Mouse (Mus musculus) intestine, embryonic 15.5 days (tissue): ENCODE measurements around the gene Tnik. TPM values are rescaled to one million over a fixed set of nuclear protein-coding genes. Genes with fewer than 3 reads are reported as not detected.

Experiments used
- ATAC-seq: fragments of 200-750 bp; cut with Nextera tagmentation; 2 replicates; pipeline ENCODE4 v1.8.0; 2017; ENCODE audit warnings: moderate TSS enrichment, moderate library complexity
- H3K27ac ChIP-seq: fragments of 300-500 bp; sonication (generic); 2 replicates; pipeline ENCODE4 v1.5.1; 2015; ENCODE audit warnings: mild to moderate bottlenecking, inconsistent platforms
- H3K27me3 ChIP-seq: fragments of 300-500 bp; sonication (generic); replicated peaks from 2 replicates; pipeline ENCODE4 v1.6.1; 2015; ENCODE audit warnings: inconsistent platforms
- H3K36me3 ChIP-seq: fragments of 300-500 bp; sonication (generic); 2 replicates; pipeline ENCODE4 v1.6.1; 2015; ENCODE audit warnings: inconsistent platforms
- H3K4me1 ChIP-seq: fragments of 300-500 bp; sonication (generic); replicated peaks from 2 replicates; pipeline ENCODE4 v1.6.1; 2015; ENCODE audit warnings: inconsistent platforms
- H3K4me2 ChIP-seq: fragments of 300-500 bp; sonication (generic); replicated peaks from 2 replicates; pipeline ENCODE4 v1.6.1; 2015; ENCODE audit warnings: mild to moderate bottlenecking, inconsistent platforms
- H3K4me3 ChIP-seq: fragments of 300-500 bp; sonication (generic); replicated peaks from 2 replicates; pipeline ENCODE4 v1.5.1; 2015; ENCODE audit warnings: inconsistent platforms
- H3K9ac ChIP-seq: fragments of 300-500 bp; sonication (generic); 2 replicates; pipeline ENCODE4 v1.6.1; 2015; ENCODE audit warnings: inconsistent platforms
- H3K9me3 ChIP-seq: fragments of 300-500 bp; sonication (generic); 2 replicates; pipeline ENCODE4 v1.6.1; 2016; ENCODE audit warnings: inconsistent platforms
- WGBS: fragments of 180-500 bp; shearing (Covaris S2); methylation state at CpG from one replicate; pipeline ENCODE4 v1.1.7; 2015; 5-methylcytosine and 5-hydroxymethylcytosine counted together
- polyA plus RNA-seq: library from polyadenylated mRNA; unstranded; fragments of >200 nt; fragmentation: Nextera tagmentation; extraction: Ambion mirVana; gene quantifications from 2 replicates; pipeline ENCODE4 v1.2.1, GENCODE M21; 2015

Gene Tnik
- polyA plus RNA-seq, 1 experiment from 2014 or later, result 12.3 TPM

DNA sequence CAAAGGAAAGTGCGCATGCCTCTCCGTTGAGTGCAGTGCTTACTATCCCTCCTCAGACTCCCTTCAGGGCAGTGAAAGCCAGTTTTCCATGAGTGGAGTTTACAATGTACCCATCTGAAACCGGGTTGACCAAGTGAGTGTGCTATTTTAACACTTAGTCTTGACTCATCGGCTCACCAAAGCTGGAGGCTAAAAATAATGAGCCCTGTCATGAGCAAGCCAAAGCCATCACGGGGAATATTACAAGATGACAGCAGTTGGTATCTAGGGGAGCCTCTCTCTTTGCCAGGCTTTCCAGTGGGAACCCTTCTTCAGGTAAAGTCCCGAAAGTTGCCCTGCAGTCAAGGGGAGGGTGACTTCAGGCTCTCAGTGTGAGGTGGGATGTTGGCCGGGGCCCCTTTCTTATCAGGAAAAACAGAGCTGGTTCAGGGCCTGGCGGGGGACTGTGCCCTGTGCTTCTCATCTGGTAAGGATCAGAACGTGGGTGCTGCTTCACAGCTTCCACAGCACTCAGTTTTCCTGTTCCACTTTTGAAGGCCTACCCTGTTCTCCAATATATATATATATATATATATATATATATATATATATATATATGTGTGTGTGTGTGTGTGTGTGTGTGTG, 136.7 kb downstream of the Tnik start:
- ATAC-seq, result no peak
- H3K27me3 ChIP-seq, result no peaks in the 10 kb centered on the region
- no peak overlapping the region for H3K4me2 ChIP-seq
- H3K4me1 ChIP-seq, result 0 out of 2 replicates have a peak, but pooled peaks cover 4% of the 10 kb centered on the region
- no peaks in the 10 kb centered on the region for H3K9me3 ChIP-seq
- no peak overlapping the region for H3K4me3 ChIP-seq
- no peak overlapping the region for H3K27ac ChIP-seq
- H3K9ac ChIP-seq, result no peak overlapping the region
- H3K36me3 ChIP-seq, result no peaks in the 10 kb centered on the region
- WGBS, result 87% methylated on average over 9 of the region's 9 CpGs

DNA sequence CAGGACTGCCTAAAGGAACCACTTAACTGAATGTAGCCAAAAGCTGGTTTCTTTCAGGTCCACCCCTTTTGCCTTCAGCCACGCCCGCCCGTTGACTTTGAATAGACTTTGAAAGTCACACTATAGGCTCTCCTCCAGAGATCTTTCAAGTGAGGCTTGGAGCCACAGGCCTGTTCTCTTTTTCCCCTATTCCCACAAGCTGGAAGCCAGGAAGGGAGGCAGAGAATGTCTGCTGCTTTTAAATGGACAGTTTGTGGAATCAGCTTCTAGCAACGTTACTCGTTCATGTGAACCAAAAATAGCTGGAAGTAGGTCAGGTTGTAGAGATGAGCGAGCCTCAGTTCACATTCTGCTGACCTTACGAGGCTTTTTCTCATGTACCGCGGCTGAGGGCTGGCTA, 138.3 kb downstream of the Tnik start:
- H3K4me1 ChIP-seq, result 0 out of 2 replicates have a peak, but pooled peaks cover 4% of the 10 kb centered on the region
- no peaks in the 10 kb centered on the region for H3K36me3 ChIP-seq
- WGBS, result 72% methylated on average over 9 of the region's 9 CpGs
- no peak overlapping the region for H3K9ac ChIP-seq
- no peak overlapping the region for H3K27ac ChIP-seq
- no peaks in the 10 kb centered on the region for H3K9me3 ChIP-seq
- no peak overlapping the region for H3K4me3 ChIP-seq
- H3K27me3 ChIP-seq, result no peaks in the 10 kb centered on the region
- no peak overlapping the region for H3K4me2 ChIP-seq
- no peak for ATAC-seq

DNA sequence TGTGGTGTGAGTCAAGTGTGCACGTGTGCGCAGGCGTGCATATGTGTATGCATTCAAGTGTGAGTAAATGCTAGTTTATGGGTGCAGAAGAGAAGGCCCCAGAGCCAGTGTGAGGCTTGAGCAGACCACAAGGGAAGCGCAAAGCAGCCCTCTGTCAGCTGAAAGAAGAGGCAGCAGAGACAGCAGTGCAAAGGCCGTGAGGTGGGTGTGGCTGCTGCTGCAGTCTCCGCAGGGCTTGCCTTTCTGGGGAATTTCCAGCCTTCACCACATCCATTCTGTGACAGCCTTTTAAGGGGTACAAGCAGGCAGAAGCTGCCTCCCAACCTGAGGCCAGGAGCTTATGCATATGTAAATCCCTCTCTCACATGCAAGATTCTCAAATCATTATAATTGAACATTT, 139.2 kb downstream of the Tnik start:
- ATAC-seq, result no peak
- H3K4me1 ChIP-seq, result 0 out of 2 replicates have a peak, but pooled peaks cover 4% of the 10 kb centered on the region
- no peaks in the 10 kb centered on the region for H3K36me3 ChIP-seq
- no peak overlapping the region for H3K9ac ChIP-seq
- H3K4me3 ChIP-seq, result no peak overlapping the region
- no peaks in the 10 kb centered on the region for H3K27me3 ChIP-seq
- H3K4me2 ChIP-seq, result no peak overlapping the region
- H3K27ac ChIP-seq, result no peak overlapping the region
- WGBS, result 55% methylated on average over 6 of the region's 6 CpGs
- H3K9me3 ChIP-seq, result no peaks in the 10 kb centered on the region

DNA sequence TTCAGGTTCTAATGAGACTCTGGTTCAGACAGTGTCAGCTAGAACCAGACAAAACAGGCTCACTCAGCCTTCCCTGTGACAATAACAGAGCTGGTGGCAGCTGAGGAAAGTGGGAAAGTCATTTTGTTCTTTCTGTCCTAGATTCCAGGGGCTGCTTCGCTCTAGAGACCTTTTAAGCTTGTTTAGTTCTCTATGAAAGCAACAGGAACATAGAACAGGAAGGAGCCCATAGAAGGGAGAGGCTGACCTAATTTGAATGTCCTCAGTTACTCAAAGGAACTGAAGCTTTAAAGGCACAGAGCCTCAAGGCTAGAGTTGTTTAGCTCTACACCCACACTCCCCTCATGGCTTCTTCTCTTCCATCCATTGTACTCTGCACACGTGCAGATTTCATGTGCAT, 142.4 kb downstream of the Tnik start:
- Histone ChIP-seq H3K4me3 (no peak overlapping the region), H3K27me3 (no peaks in the 10 kb centered on the region), H3K9ac (no peak overlapping the region), H3K36me3 (no peaks in the 10 kb centered on the region), H3K27ac (no peak overlapping the region), H3K9me3 (no peaks in the 10 kb centered on the region), H3K4me2 (no peak overlapping the region), H3K4me1 (0 out of 2 replicates have a peak, but pooled peaks cover 4% of the 10 kb centered on the region)
- WGBS, result 84% methylated on average over 2 of the region's 2 CpGs
- no peak for ATAC-seq

DNA sequence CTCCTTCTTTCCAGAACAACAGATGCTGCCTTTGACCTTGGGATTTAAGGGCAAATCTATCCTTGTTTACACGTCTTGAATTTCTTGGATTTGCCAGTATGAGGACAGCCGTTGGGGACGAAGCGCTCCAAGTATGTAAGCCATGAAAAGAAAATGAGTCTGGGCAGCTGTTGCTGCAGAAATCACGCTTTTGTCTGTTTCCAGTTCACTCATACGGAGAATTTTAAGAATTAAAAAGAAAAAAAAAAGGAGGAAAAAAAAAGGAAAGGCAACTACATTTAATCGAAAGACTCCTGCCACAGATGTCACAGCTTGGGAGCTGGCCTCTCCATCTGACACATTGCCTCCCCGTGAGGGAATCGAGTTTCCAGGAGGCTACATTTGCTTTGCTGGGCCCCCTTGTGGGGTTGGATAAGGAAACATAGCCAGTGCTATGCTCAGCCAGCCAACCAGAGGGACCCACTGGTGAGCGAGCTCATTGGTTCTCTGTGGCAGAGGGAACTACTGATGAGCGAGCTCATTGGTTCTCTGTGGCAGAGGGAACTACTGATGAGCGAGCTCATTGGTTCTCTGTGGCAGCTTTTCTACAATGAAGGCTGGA, 145.9 kb downstream of the Tnik start:
- no peaks in the 10 kb centered on the region for H3K27me3 ChIP-seq
- H3K4me1 ChIP-seq, result no peaks in the 10 kb centered on the region
- no peaks in the 10 kb centered on the region for H3K9me3 ChIP-seq
- WGBS, result 47% methylated on average over 12 of the region's 12 CpGs
- peak overlapping the region; percentile 41; the same call in 1 of the 2 replicates for H3K27ac ChIP-seq
- no peaks in the 10 kb centered on the region for H3K36me3 ChIP-seq
- H3K4me2 ChIP-seq, result no peak overlapping the region
- H3K4me3 ChIP-seq, result no peak overlapping the region
- no peak overlapping the region for H3K9ac ChIP-seq
- peak; percentile 83 for ATAC-seq

DNA sequence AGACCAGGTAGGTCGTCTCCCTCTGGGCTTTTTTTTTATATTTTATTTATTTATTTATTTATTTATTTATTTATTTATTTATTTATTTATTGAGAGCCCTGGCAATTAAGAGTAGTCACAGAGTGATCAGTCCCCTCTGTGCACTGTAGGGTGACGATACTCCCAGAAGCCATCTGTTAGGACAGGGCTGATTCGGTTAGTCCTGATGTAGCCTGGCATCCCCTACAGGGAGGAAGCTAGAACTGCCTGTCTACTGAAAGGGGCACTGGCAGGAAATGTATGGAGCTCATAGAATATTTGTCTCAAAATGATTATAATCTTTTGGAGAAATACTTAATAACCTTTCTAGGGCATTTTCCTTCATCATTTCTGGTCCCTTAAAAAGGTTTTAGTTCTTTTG, 147.3 kb downstream of the Tnik start:
- H3K4me1 ChIP-seq, result no peaks in the 10 kb centered on the region
- WGBS, result 76% methylated on average over 3 of the region's 3 CpGs
- H3K27ac ChIP-seq, result no peak overlapping the region
- no peaks in the 10 kb centered on the region for H3K36me3 ChIP-seq
- H3K9ac ChIP-seq, result no peak overlapping the region
- no peak overlapping the region for H3K4me3 ChIP-seq
- no peaks in the 10 kb centered on the region for H3K27me3 ChIP-seq
- no peak overlapping the region for H3K4me2 ChIP-seq
- H3K9me3 ChIP-seq, result no peaks in the 10 kb centered on the region
- ATAC-seq, result no peak

DNA sequence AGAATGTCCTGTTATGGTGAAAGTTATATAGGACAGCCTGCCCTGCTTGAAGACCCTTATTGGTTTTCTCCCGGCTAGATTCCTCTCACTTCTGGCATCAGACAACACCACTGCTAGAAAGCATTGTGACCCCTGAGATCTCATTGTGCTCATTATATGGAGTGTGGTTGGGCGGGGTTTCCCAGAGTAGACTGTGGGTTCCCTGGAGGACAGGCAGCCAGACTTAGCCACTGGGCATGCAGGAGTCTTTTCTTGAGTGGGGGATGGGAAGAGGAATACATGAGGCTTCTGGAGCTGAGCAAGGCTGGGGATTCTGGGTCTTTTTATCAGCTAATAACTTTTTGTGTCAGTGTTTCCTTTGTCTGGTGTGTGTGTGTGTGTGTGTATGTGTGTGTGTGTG, 153.0 kb downstream of the Tnik start:
- Histone ChIP-seq H3K27ac (no peak overlapping the region), H3K9ac (no peak overlapping the region), H3K4me2 (no peak overlapping the region), H3K27me3 (no peaks in the 10 kb centered on the region), H3K4me1 (no peaks in the 10 kb centered on the region), H3K9me3 (no peaks in the 10 kb centered on the region), H3K36me3 (no peaks in the 10 kb centered on the region), H3K4me3 (no peak overlapping the region)
- 48% methylated on average over 2 of the region's 2 CpGs for WGBS
- ATAC-seq, result no peak

DNA sequence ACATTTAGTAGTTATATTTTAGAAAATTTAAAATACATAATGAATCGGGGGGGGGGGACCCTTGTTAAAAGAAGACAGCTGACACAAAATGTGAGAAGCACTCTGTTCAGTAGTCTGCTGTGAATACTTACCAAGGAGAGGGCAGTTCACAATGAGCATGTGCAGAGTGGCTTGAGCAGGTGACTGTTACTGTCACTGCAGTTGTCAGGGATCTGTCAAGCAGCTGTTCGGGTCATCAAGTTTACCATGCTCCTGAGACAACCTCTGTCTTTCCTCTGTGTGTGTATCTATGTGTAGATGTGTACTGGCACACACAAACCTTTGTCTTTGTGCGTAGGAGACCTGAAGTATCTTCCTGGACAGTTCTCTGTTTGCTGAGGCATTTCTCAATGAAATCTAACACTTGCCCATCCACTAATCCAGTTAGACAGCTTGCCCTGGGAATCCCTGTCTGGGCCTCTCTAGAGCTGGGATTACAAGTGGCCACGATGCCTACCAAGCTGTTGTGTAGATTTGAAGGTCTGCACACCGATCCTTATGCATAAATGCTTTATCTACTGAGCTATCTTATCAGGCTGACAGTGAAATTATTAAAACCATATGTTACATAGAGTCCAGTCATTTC, 154.2 kb downstream of the Tnik start:
- H3K4me3 ChIP-seq, result no peak overlapping the region
- H3K9me3 ChIP-seq, result no peaks in the 10 kb centered on the region
- no peaks in the 10 kb centered on the region for H3K27me3 ChIP-seq
- H3K9ac ChIP-seq, result no peak overlapping the region
- WGBS, result 83% methylated on average over 5 of the region's 5 CpGs
- H3K4me1 ChIP-seq, result no peaks in the 10 kb centered on the region
- H3K4me2 ChIP-seq, result no peak overlapping the region
- H3K27ac ChIP-seq, result no peak overlapping the region
- H3K36me3 ChIP-seq, result no peaks in the 10 kb centered on the region
- no peak for ATAC-seq

DNA sequence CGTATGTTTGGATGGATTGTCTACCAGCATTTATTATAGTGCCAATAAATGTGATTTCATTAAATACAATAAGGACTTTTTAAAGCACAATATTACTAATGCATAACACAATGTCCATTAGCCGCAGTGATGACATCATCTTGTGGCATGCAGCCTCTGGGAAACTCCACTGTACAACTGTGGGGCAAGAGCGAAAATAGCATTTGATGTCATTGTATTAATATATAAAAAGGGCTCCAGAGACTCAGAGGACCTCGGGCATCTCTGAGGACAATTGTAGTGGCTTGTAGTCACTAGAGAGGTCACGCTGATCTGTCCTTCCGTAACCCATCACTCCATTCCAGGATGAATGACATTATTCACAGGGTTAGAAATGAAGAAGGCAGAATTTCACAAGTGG, 157.2 kb downstream of the Tnik start:
- 88% methylated on average over 6 of the region's 6 CpGs for WGBS
- no peaks in the 10 kb centered on the region for H3K36me3 ChIP-seq
- ATAC-seq, result no peak
- H3K4me2 ChIP-seq, result no peak overlapping the region
- no peak overlapping the region for H3K9ac ChIP-seq
- no peaks in the 10 kb centered on the region for H3K27me3 ChIP-seq
- H3K4me1 ChIP-seq, result no peaks in the 10 kb centered on the region
- H3K4me3 ChIP-seq, result no peak overlapping the region
- H3K9me3 ChIP-seq, result no peaks in the 10 kb centered on the region
- H3K27ac ChIP-seq, result no peak overlapping the region

DNA sequence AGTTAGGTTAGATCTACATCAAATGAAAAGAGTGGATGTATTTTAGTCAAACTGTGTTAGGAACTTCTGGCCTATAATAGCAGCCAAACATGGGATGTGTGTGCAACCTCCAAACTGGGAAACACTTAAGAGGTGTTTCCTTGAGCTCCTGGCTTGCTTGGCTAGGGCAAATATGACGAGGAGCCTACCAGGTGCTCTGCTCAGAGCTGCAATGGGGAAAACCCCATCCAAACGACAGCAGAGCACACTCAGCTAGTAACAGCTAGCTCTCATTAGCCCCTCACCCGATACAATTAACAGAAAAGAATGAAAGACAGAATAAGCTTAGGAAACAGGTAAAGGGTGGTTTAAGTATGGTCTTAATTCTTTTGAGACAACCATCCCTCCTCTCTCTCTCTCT, 157.7 kb downstream of the Tnik start:
- no peak overlapping the region for H3K4me3 ChIP-seq
- no peaks in the 10 kb centered on the region for H3K36me3 ChIP-seq
- no peak overlapping the region for H3K9ac ChIP-seq
- H3K27ac ChIP-seq, result no peak overlapping the region
- WGBS, result 58% methylated on average over 3 of the region's 3 CpGs
- no peaks in the 10 kb centered on the region for H3K9me3 ChIP-seq
- no peaks in the 10 kb centered on the region for H3K4me1 ChIP-seq
- no peaks in the 10 kb centered on the region for H3K27me3 ChIP-seq
- H3K4me2 ChIP-seq, result no peak overlapping the region
- no peak for ATAC-seq

DNA sequence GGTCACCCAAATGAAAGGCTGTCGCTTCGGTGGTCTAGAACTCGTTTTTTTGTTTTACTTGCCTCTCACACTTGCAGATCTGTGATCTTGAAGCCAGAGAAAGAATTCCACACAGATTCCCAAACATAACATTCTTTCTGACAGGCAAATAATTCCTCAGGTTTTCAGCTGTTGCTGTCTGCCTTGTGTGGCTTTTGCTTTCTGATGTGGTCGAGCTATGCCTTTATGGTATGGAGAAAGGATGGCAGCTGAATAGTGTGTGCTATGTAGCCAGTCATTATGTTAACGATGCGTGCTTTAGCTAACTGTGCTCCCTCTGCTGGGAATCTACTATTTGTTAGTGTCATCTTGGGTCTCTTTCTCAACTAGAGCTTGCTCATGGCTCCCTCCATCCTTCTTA, 158.8 kb downstream of the Tnik start:
- H3K4me3 ChIP-seq, result no peak overlapping the region
- H3K36me3 ChIP-seq, result no peaks in the 10 kb centered on the region
- no peaks in the 10 kb centered on the region for H3K4me1 ChIP-seq
- no peak overlapping the region for H3K9ac ChIP-seq
- no peak overlapping the region for H3K27ac ChIP-seq
- H3K9me3 ChIP-seq, result no peaks in the 10 kb centered on the region
- no peak overlapping the region for H3K4me2 ChIP-seq
- WGBS, result 62% methylated on average over 6 of the region's 6 CpGs
- no peaks in the 10 kb centered on the region for H3K27me3 ChIP-seq
- ATAC-seq, result no peak

DNA sequence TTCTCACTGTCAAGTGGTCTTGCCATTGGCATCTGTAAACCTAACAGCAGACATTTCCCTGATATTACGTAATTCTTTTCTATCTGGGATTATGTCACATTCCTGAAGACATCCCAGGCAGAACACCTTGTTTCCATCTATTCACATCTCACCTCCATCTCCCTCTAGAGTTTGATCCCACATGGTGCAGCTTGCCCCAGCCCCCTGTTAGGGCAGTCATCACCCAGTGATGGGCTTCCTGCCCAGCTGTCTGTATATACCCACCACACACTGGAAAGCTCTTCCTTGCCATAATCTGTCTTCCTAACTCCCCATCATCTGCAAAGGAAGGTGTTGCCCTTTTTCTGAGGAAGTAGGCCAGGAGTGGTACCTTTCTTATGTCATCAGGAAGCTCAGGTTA, 159.2 kb downstream of the Tnik start:
- Histone ChIP-seq H3K9me3 (no peaks in the 10 kb centered on the region), H3K27ac (no peak overlapping the region), H3K36me3 (no peaks in the 10 kb centered on the region), H3K4me3 (no peak overlapping the region), H3K27me3 (no peaks in the 10 kb centered on the region), H3K4me1 (no peaks in the 10 kb centered on the region), H3K9ac (no peak overlapping the region), H3K4me2 (no peak overlapping the region)
- ATAC-seq, result no peak
- 77% methylated on average over 1 of the region's 1 CpGs for WGBS

DNA sequence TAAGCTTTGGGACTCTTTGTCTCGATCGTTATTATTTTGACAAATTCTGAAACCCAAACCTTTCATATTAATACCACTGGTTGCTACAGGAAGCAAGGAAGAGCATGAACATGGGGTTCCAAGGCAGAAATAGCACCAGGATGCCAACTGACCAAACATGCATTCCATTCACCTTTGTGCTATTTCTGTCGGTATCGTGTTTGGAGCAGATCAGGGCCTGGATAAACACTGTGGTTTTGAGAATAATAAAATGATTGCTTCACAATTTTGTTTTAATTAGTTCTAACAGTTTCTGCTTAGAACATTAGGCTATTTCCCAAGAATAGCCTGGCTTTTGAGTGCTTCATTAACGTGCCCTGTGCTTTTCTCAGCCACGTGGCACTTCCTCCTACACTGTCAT, 162.9 kb downstream of the Tnik start:
- H3K27me3 ChIP-seq, result no peaks in the 10 kb centered on the region
- H3K9ac ChIP-seq, result no peak overlapping the region
- H3K36me3 ChIP-seq, result no peaks in the 10 kb centered on the region
- ATAC-seq, result no peak
- 85% methylated on average over 6 of the region's 6 CpGs for WGBS
- no peak overlapping the region for H3K4me3 ChIP-seq
- no peak overlapping the region for H3K27ac ChIP-seq
- no peaks in the 10 kb centered on the region for H3K9me3 ChIP-seq
- no peak overlapping the region for H3K4me2 ChIP-seq
- no peaks in the 10 kb centered on the region for H3K4me1 ChIP-seq
